Mouse (Mus musculus) liver, postnatal 0 days (tissue): ENCODE measurements around the gene Mia.

Experiments
- CTCF ChIP-seq: sonication (generic); IDR thresholded peaks from 2 replicates; pipeline ENCODE4 v1.5.1; 2016; ENCODE audit warnings: antibody characterized with exemption, low read depth
- EP300 ChIP-seq: IDR thresholded peaks from 2 replicates; pipeline ENCODE4 v1.6.1; 2016; ENCODE audit warnings: antibody characterized with exemption, low read depth, mild to moderate bottlenecking

GRCm38 (mm10) chr7:27159882-27160281 is 21.1 kb downstream of the Mia start:
- peak; percentile 98 for TF ChIP-seq CTCF
- no peak for TF ChIP-seq EP300
